Mouse (Mus musculus) layer of hippocampus, adult 18-20 months (tissue): ENCODE measurements around the gene Lamtor4. TPM values are rescaled to one million over a fixed set of nuclear protein-coding genes. Genes with fewer than 3 reads are reported as not detected.

ENCODE experiments used
- DNase-seq, 2 experiments: peaks; one replicate each; pipeline ENCODE4 v3.0.0; 2022; ENCODE audit warnings: low spot score in 2 of 2
- total RNA-seq, 2 experiments: library from RNA; stranded (reverse); gene quantifications; 2 replicates each; pipeline ENCODE4 v1.2.3; 2021

The Lamtor4 gene
- total RNA-seq, 2 experiments from 2014 or later: 54.4 to 55.9 TPM

- DNase-seq: no peak
Observed at GRCm38 (mm10) chr5:138291638-138292037, 36.4 kb downstream of the Lamtor4 start.

GRCm38 (mm10) chr5:138294158-138294557 lies 38.9 kb downstream of the Lamtor4 start:
- DNase-seq: no peak

- DNase-seq: no peak
Observed at GRCm38 (mm10) chr5:138299613-138300012, 44.3 kb downstream of the Lamtor4 start.

Other genes with a start within 250 kb of the Lamtor4 start
- not detected for gene Smok3a, start 234.2 kb upstream of the Lamtor4 start, total RNA-seq
- not detected for gene Smok3b, start 234.1 kb upstream of the Lamtor4 start, total RNA-seq
- gene Smok3c, start 202.3 kb upstream of the Lamtor4 start, total RNA-seq: not detected
- gene Zkscan1, start 170.4 kb upstream of the Lamtor4 start, total RNA-seq: 10 to 100 TPM; 39.6 to 42.2 TPM
- 10 to 100 TPM; 13.9 to 15.7 TPM for gene Zscan21, start 138.6 kb upstream of the Lamtor4 start, total RNA-seq
- gene Zfp113, start 99.7 kb upstream of the Lamtor4 start, total RNA-seq: 10 to 100 TPM; 10.6 to 13.2 TPM
- 100 to 1,000 TPM; 139 to 142 TPM for gene Cops6, start 94.4 kb upstream of the Lamtor4 start, total RNA-seq
- 10 to 100 TPM; 19.5 to 25.4 TPM for gene Ap4m1, start 83.5 kb upstream of the Lamtor4 start, total RNA-seq
- gene Mcm7, start 83.1 kb upstream of the Lamtor4 start, total RNA-seq: 10 to 100 TPM; 15.8 to 16.4 TPM
- gene Taf6, start 68.0 kb upstream of the Lamtor4 start, total RNA-seq: 10 to 100 TPM; 42.0 to 43.7 TPM
- gene Cnpy4, start 68.0 kb upstream of the Lamtor4 start, total RNA-seq: 10 to 100 TPM; 14.6 to 15.3 TPM
- gene Mblac1, start 61.2 kb upstream of the Lamtor4 start, total RNA-seq: 1 to 10 TPM; 6.8 to 8.9 TPM
- gene Nxpe5, start 29.6 kb upstream of the Lamtor4 start, total RNA-seq: not detected
- 10 to 100 TPM; 72.5 to 73.6 TPM for gene BC037034, start 8.6 kb downstream of the Lamtor4 start, total RNA-seq
- 1 to 10 TPM; 3.6 to 4.1 TPM for gene Gal3st4, start 17.4 kb downstream of the Lamtor4 start, total RNA-seq
- gene Gm43720, start 24.5 kb downstream of the Lamtor4 start, total RNA-seq: not detected
- 1 to 10 TPM; 1.2 to 1.5 TPM for gene Gpc2, start 24.5 kb downstream of the Lamtor4 start, total RNA-seq
- 1 to 10 TPM in 1 of 2 experiments, under 1 TPM in 1; 0.47 to 1.1 TPM for gene Stag3, start 24.8 kb downstream of the Lamtor4 start, total RNA-seq
- under 1 TPM in 1 of 2 experiments, not detected in 1; 0.40 TPM for gene Pvrig, start 86.5 kb downstream of the Lamtor4 start, total RNA-seq
- 10 to 100 TPM; 23.7 to 25.2 TPM for gene Zfp157, start 186.0 kb downstream of the Lamtor4 start, total RNA-seq